Mouse (Mus musculus) hindbrain, embryonic 10.5 days (tissue): ENCODE measurements around the gene Dynlt1a. TPM values are rescaled to one million over a fixed set of nuclear protein-coding genes. Genes with fewer than 3 reads are reported as not detected.
"Not testable (repeated sequence)": the region's sequence is repeated elsewhere in the genome, so short reads cannot be mapped to it uniquely, and the experiment has no call there.

ENCODE experiments used
- DNase-seq: peaks from one replicate; pipeline ENCODE4 v3.0.0-alpha.2; 2017; ENCODE audit warnings: low spot score
- H3K27ac ChIP-seq: fragments of 300-500 bp; sonication (generic); 2 replicates; pipeline ENCODE4 v1.5.1; 2016; ENCODE audit warnings: mild to moderate bottlenecking, moderate library complexity
- H3K27me3 ChIP-seq: fragments of 300-500 bp; sonication (generic); 2 replicates; pipeline ENCODE4 v1.6.1; 2016; ENCODE audit warnings: mild to moderate bottlenecking; ENCODE audit not compliant: poor library complexity, insufficient read depth, severe bottlenecking
- H3K36me3 ChIP-seq: fragments of 300-500 bp; sonication (generic); 2 replicates; pipeline ENCODE4 v1.6.1; 2016; ENCODE audit warnings: mild to moderate bottlenecking, moderate library complexity
- H3K4me1 ChIP-seq: fragments of 300-500 bp; sonication (generic); replicated peaks from 2 replicates; pipeline ENCODE4 v1.6.1; 2016; ENCODE audit warnings: mild to moderate bottlenecking
- H3K4me3 ChIP-seq: fragments of 300-500 bp; sonication (generic); 2 replicates; pipeline ENCODE4 v1.5.1; 2016; ENCODE audit warnings: mild to moderate bottlenecking, moderate library complexity
- H3K9me3 ChIP-seq: fragments of 300-500 bp; sonication (generic); 2 replicates; pipeline ENCODE4 v1.6.1; 2016; ENCODE audit warnings: mild to moderate bottlenecking, moderate library complexity
- WGBS: fragments of 180-500 bp; shearing (Covaris S2); methylation state at CpG from one replicate; pipeline ENCODE4 v1.1.7; 2016; 5-methylcytosine and 5-hydroxymethylcytosine counted together
- polyA plus RNA-seq: library from polyadenylated mRNA; unstranded; fragments of >200 nt; fragmentation: Nextera tagmentation; extraction: Ambion mirVana; gene quantifications from 2 replicates; pipeline ENCODE4 v1.2.1, GENCODE M21; 2016

The Dynlt1a gene
- polyA plus RNA-seq, 1 experiment from 2014 or later: 36.0 TPM

GRCm38 (mm10) chr17:6311716-6312115 is 5.6 kb downstream of the Dynlt1a start:
- H3K27me3 ChIP-seq, H3K36me3 ChIP-seq: not testable (repeated sequence)
- 91% methylated on average over 7 of the region's 7 CpGs for WGBS

GRCm38 (mm10) chr17:6306503-6306902 is 10.8 kb downstream of the Dynlt1a start:
- not testable (repeated sequence) for H3K27ac ChIP-seq, H3K4me1 ChIP-seq, H3K4me3 ChIP-seq, H3K36me3 ChIP-seq, H3K9me3 ChIP-seq, DNase-seq, H3K27me3 ChIP-seq
- WGBS: 96% methylated on average over 10 of the region's 13 CpGs

More at GRCm38 (mm10) chr17:6311716-6312115, 5.6 kb downstream of the Dynlt1a start:
- H3K4me3 ChIP-seq, DNase-seq, H3K27ac ChIP-seq, H3K9me3 ChIP-seq, H3K4me1 ChIP-seq: not testable (repeated sequence)

- H3K36me3 ChIP-seq, H3K9me3 ChIP-seq, H3K27me3 ChIP-seq, H3K27ac ChIP-seq, H3K4me3 ChIP-seq, H3K4me1 ChIP-seq, DNase-seq: not testable (repeated sequence)
- WGBS: 91% methylated on average over 12 of the region's 12 CpGs
Observed at GRCm38 (mm10) chr17:6305656-6306270, 11.5 kb downstream of the Dynlt1a start.

GRCm38 (mm10) chr17:6304891-6305290 is 12.4 kb downstream of the Dynlt1a start:
- not testable (repeated sequence) for DNase-seq, H3K4me1 ChIP-seq, H3K27me3 ChIP-seq, H3K27ac ChIP-seq, H3K36me3 ChIP-seq, H3K9me3 ChIP-seq, H3K4me3 ChIP-seq
- 91% methylated on average over 5 of the region's 6 CpGs for WGBS

- not testable (repeated sequence) for H3K4me1 ChIP-seq, H3K36me3 ChIP-seq, DNase-seq, H3K9me3 ChIP-seq, H3K27ac ChIP-seq, H3K4me3 ChIP-seq, H3K27me3 ChIP-seq
- 70% methylated on average over 8 of the region's 12 CpGs for WGBS
Observed at GRCm38 (mm10) chr17:6300190-6300863, 17.0 kb downstream of the Dynlt1a start.

- not testable (repeated sequence) for H3K36me3 ChIP-seq, H3K4me3 ChIP-seq, DNase-seq, H3K9me3 ChIP-seq, H3K27me3 ChIP-seq, H3K27ac ChIP-seq, H3K4me1 ChIP-seq
- WGBS: 90% methylated on average over 9 of the region's 15 CpGs
Observed at GRCm38 (mm10) chr17:6297060-6297795, 20.1 kb downstream of the Dynlt1a start.

- WGBS: no CpG with 5 or more reads among the region's 5 CpGs
- not testable (repeated sequence) for H3K4me3 ChIP-seq, H3K36me3 ChIP-seq, H3K9me3 ChIP-seq, H3K4me1 ChIP-seq, DNase-seq, H3K27me3 ChIP-seq, H3K27ac ChIP-seq
Observed at GRCm38 (mm10) chr17:6293882-6294281, 23.4 kb downstream of the Dynlt1a start.

GRCm38 (mm10) chr17:6289045-6289444 is 28.3 kb downstream of the Dynlt1a start:
- DNase-seq, H3K36me3 ChIP-seq, H3K9me3 ChIP-seq, H3K27ac ChIP-seq, H3K4me1 ChIP-seq, H3K4me3 ChIP-seq, H3K27me3 ChIP-seq: not testable (repeated sequence)
- 93% methylated on average over 12 of the region's 12 CpGs for WGBS

- DNase-seq, H3K4me1 ChIP-seq: not testable (repeated sequence)
- 93% methylated on average over 5 of the region's 5 CpGs for WGBS
Observed at GRCm38 (mm10) chr17:6286169-6286568, 31.1 kb downstream of the Dynlt1a start.

GRCm38 (mm10) chr17:6283137-6283536 is 34.2 kb downstream of the Dynlt1a start:
- H3K4me3 ChIP-seq, H3K27ac ChIP-seq, H3K27me3 ChIP-seq, H3K4me1 ChIP-seq, DNase-seq, H3K9me3 ChIP-seq, H3K36me3 ChIP-seq: not testable (repeated sequence)
- 94% methylated on average over 8 of the region's 10 CpGs for WGBS

More at GRCm38 (mm10) chr17:6286169-6286568, 31.1 kb downstream of the Dynlt1a start:
- H3K9me3 ChIP-seq, H3K4me3 ChIP-seq, H3K36me3 ChIP-seq, H3K27me3 ChIP-seq, H3K27ac ChIP-seq: not testable (repeated sequence)

GRCm38 (mm10) chr17:6280513-6280912 is 36.8 kb downstream of the Dynlt1a start:
- not testable (repeated sequence) for H3K4me1 ChIP-seq, H3K36me3 ChIP-seq, H3K27ac ChIP-seq, DNase-seq, H3K4me3 ChIP-seq, H3K27me3 ChIP-seq, H3K9me3 ChIP-seq
- WGBS: 93% methylated on average over 19 of the region's 19 CpGs

- H3K36me3 ChIP-seq, H3K9me3 ChIP-seq, H3K27me3 ChIP-seq, DNase-seq, H3K27ac ChIP-seq, H3K4me1 ChIP-seq, H3K4me3 ChIP-seq: not testable (repeated sequence)
- WGBS: 91% methylated on average over 10 of the region's 10 CpGs
Observed at GRCm38 (mm10) chr17:6279772-6280171, 37.5 kb downstream of the Dynlt1a start.

- H3K4me1 ChIP-seq, H3K27ac ChIP-seq, H3K9me3 ChIP-seq, H3K27me3 ChIP-seq, DNase-seq, H3K4me3 ChIP-seq, H3K36me3 ChIP-seq: not testable (repeated sequence)
- 74% methylated on average over 8 of the region's 8 CpGs for WGBS
Observed at GRCm38 (mm10) chr17:6279205-6279604, 38.1 kb downstream of the Dynlt1a start.
